Mouse (Mus musculus) ES-E14 (cell line): ENCODE data around the gene Slc12a7. TPM values are rescaled to one million over a fixed set of nuclear protein-coding genes. Genes with fewer than 3 reads are reported as not detected.

ENCODE experiments used
- DNase-seq: peaks from one replicate; pipeline ENCODE4 v3.0.0-alpha.2; 2013; ENCODE audit warnings: low read depth, low spot score
- H3K27ac ChIP-seq: 2 replicates; pipeline ENCODE4 v1.5.1; 2012; ENCODE audit warnings: low read depth, mild to moderate bottlenecking, low read length, moderate library complexity, mixed read lengths; ENCODE audit not compliant: poor library complexity, insufficient read depth, severe bottlenecking
- H3K36me3 ChIP-seq: 2 replicates; pipeline ENCODE4 v1.6.1; 2012; ENCODE audit warnings: mild to moderate bottlenecking, low read length, moderate library complexity, mixed read lengths; ENCODE audit not compliant: control insufficient read depth, poor library complexity, insufficient read depth, severe bottlenecking
- H3K4me1 ChIP-seq, 2 experiments: fragments of 150-350 bp in 1 of 2; sonication (generic) in 1 of 2; 2 replicates each; pipeline ENCODE4 v1.6.1; 2012; ENCODE audit warnings: low read length in 2 of 2, mild to moderate bottlenecking in 1 of 2, mixed read lengths in 1 of 2; ENCODE audit not compliant: control insufficient read depth in 2 of 2, insufficient read depth in 2 of 2, poor library complexity in 1 of 2
- H3K4me3 ChIP-seq, 2 experiments: fragments of 150-350 bp in 1 of 2; sonication (generic) in 1 of 2; 2 replicates each; pipeline ENCODE4 v1.5.1; 2012; ENCODE audit warnings: low read length in 2 of 2, low read depth in 1 of 2, mild to moderate bottlenecking in 1 of 2, mixed read lengths in 1 of 2; ENCODE audit not compliant: insufficient read depth in 1 of 2, poor library complexity in 1 of 2, severe bottlenecking in 1 of 2
- H3K9ac ChIP-seq: 2 replicates; pipeline ENCODE4 v1.6.1; 2012; ENCODE audit warnings: low read depth, mild to moderate bottlenecking, low read length, mixed read lengths; ENCODE audit not compliant: poor library complexity, insufficient read depth, severe bottlenecking
- H3K9me3 ChIP-seq: fragments of 150-350 bp; sonication (generic); 2 replicates; pipeline ENCODE4 v1.6.1; 2012; ENCODE audit warnings: low read depth, mild to moderate bottlenecking, low read length; ENCODE audit not compliant: control insufficient read depth, insufficient read depth
- CHD2 ChIP-seq: IDR thresholded peaks from 2 replicates; pipeline ENCODE4 v1.6.1; 2014; ENCODE audit warnings: mild to moderate bottlenecking, low read depth, low read length, inconsistent platforms
- HCFC1 ChIP-seq: IDR thresholded peaks from 2 replicates; pipeline ENCODE4 v1.6.1; 2012; ENCODE audit warnings: low read length, inconsistent platforms, borderline replicate concordance; ENCODE audit not compliant: insufficient read depth
- MAFK ChIP-seq: IDR thresholded peaks from 2 replicates; pipeline ENCODE4 v1.6.1; 2014; ENCODE audit warnings: mild to moderate bottlenecking, low read depth, low read length, inconsistent platforms; ENCODE audit not compliant: insufficient read depth
- ZC3H11A ChIP-seq: IDR thresholded peaks from 2 replicates; pipeline ENCODE4 v1.6.1; 2012; ENCODE audit warnings: low read depth, mild to moderate bottlenecking, inconsistent platforms, low read length, borderline replicate concordance
- ZNF384 ChIP-seq: IDR thresholded peaks from 2 replicates; pipeline ENCODE4 v1.6.1; 2012; ENCODE audit warnings: low read depth, low read length, inconsistent platforms
- in situ Hi-C, 2 experiments: fragments of 600-800 bp; cut with MboI; formaldehyde crosslinking; loops; one replicate each; pipeline ENCODE4 v1.15.1; 2025; ENCODE audit warnings: low sequenced_read_pairs in 2 of 2, inconsistent platforms in 1 of 2; ENCODE audit not compliant: unreplicated experiment in 2 of 2
- total RNA-seq: library from RNA; depleted of rRNA; stranded (reverse); fragments of 300-350 nt; gene quantifications from 2 replicates; pipeline ENCODE4 v1.2.3, GENCODE M21; 2012

The Slc12a7 gene
- total RNA-seq, 1 experiment: 87.1 TPM

DNA sequence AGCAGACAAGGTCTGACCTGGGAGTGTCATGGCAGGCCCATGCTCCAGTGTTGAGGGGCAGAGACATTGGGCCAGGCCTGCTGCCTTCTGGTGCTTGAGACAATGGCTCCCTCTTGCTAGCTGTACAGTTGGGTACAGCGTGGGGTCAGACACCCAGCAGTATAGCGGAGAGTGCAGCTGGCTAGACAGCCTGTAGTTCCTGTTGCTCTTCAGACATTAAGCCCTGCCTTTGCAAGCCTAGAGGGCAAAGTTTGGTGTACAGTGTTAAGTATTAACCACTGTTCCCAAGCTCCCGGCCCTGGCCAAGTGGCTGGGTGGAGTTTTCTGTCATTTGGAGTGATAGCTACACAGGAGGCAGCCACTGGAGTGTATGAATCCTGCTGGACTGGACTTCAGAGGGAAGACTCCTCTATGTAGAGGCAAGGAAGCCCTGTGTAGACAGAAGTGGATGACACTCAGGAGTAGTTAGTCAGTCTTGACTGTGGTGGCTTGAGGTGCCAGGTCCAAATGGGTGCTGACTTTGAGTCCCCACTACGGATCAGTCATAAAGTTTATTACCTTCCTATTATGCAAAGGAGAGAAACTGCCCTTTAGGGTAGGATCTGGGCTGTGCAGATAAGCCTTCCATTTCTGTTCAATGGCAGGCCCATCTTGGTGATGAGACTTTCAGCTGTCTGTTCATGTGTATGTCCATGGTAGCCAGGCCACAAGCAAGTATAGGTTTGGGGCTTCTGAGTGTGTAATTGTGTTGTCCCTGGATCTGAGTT lies 37.2 kb downstream of the Slc12a7 start:
- Histone ChIP-seq H3K4me1 (peaks cover 20 to 47% of the 10 kb centered on the region in 2 experiments), H3K27ac (no peak overlapping the region), H3K4me3 (no peak overlapping the region), H3K36me3 (peaks cover 23% of the 10 kb centered on the region; the same call in 1 of the 2 replicates), H3K9me3 (no peaks in the 10 kb centered on the region), H3K9ac (no peak overlapping the region)
- no peak for TF ChIP-seq ZNF384
- TF ChIP-seq ZC3H11A: no peak
- no peak for TF ChIP-seq MAFK
- TF ChIP-seq CHD2: no peak
- TF ChIP-seq HCFC1: no peak
- in situ Hi-C loops: no loop called here
- DNase-seq: no peak

DNA sequence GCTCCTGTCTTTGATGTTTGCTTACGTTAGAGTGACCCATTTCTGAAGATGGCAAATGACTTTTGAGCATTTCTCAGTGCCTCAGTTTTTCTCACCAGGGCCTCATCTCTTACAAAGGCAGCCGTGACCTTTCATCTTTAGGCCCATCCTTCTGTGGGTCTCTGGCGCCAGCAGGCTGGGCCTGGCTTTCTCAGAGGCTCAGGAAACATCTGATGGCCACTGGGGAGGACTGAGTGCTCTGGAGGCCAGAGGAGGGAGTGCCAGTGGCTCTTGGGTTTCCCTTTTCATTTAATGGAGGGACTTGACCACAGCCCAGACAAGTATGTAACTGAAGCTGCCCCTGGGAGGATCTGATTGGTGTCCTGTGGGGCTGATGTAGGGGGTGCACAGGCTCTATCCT lies 38.2 kb downstream of the Slc12a7 start:
- in situ Hi-C loops: no loop called here
- DNase-seq: no peak
- Histone ChIP-seq H3K27ac (no peak overlapping the region), H3K9me3 (no peaks in the 10 kb centered on the region), H3K9ac (no peak overlapping the region), H3K4me3 (no peak overlapping the region), H3K4me1 (peaks cover 15 to 43% of the 10 kb centered on the region in 2 experiments), H3K36me3 (peaks cover 23% of the 10 kb centered on the region; the same call in 1 of the 2 replicates)
- TF ChIP-seq ZC3H11A (no peak), ZNF384 (no peak), HCFC1 (no peak), CHD2 (no peak), MAFK (no peak)

DNA sequence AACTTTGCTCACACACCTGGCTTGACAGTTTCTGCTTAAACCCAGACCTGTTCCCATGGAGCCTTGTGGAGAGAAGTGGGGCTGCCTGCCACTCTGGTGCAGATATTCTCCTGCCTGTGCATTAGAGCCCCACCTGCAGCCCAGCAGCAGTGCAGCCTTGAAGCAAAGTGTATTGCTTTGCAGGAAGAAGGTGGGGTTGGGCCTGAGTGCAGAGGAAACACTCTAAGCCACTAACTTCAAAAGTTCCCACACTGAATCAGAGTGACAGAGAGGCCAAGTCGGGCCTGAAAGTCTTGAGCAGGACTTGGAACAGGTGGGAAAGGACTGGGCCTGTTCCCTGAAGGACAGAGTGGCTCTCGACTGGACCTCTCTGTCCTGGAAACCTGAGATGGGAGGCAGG lies 39.8 kb downstream of the Slc12a7 start:
- peaks cover 9 to 31% of the 10 kb centered on the region in 2 experiments for H3K4me1 ChIP-seq
- in situ Hi-C loops: no loop called here
- TF ChIP-seq CHD2 (no peak), MAFK (no peak), HCFC1 (no peak), ZNF384 (no peak), ZC3H11A (no peak)
- no peak for DNase-seq
- peaks cover 23% of the 10 kb centered on the region; the same call in 1 of the 2 replicates for H3K36me3 ChIP-seq
- no peak overlapping the region for H3K27ac ChIP-seq
- H3K9ac ChIP-seq: no peak overlapping the region
- no peaks in the 10 kb centered on the region for H3K9me3 ChIP-seq
- no peak overlapping the region for H3K4me3 ChIP-seq

DNA sequence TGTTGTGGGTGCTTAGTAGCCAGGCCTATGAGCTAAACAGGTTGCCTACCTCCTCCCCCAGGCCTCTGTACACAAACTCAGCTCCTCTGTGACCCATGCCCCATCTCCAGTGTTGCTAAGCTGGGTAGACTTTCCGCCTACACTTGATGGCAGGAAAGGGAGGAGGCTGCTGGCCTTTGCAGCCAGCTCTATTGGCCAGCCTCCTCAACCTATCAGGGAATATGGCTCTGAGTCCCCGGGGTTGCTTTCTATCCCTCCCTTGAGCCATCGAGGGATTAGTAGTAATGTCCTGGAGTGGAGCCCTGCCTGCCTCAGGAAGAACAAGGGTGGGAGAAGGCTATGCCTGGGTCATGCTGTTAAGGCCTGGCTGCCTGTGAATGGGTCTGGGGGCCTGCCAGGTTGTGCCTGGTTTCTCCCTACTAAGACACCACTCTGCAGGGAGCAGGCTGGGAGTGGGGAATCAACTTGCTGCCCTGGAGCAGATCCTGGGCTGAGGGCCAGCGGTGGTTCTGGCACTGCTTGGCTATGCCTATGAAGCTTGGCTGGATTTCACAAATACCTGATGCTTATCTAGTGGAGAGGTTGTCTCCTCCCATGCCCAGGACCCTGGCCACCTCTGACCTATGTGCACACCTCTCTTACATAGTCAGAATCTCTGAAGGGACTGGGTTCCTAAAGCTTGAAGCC lies 40.8 kb downstream of the Slc12a7 start:
- Histone ChIP-seq H3K4me1 (peaks cover 5 to 23% of the 10 kb centered on the region in 2 experiments), H3K27ac (no peak overlapping the region), H3K9me3 (no peaks in the 10 kb centered on the region), H3K36me3 (peaks cover 18% of the 10 kb centered on the region; the same call in 1 of the 2 replicates), H3K4me3 (no peak overlapping the region), H3K9ac (no peak overlapping the region)
- TF ChIP-seq CHD2 (no peak), MAFK (no peak), ZNF384 (no peak), ZC3H11A (no peak), HCFC1 (no peak)
- in situ Hi-C loops: no loop called here
- no peak for DNase-seq
